Mouse (Mus musculus) testis, adult 2 months (tissue): ENCODE measurements around the gene Btbd9.

Source experiments
- CTCF ChIP-seq: fragments of 200-500 bp; IDR thresholded peaks from 2 replicates; pipeline ENCODE4 v1.5.1; 2012; ENCODE audit warnings: low read depth, mild to moderate bottlenecking, inconsistent platforms, low read length, moderate library complexity; ENCODE audit not compliant: control insufficient read depth, insufficient read depth, insufficient replicate concordance
- POLR2A ChIP-seq: fragments of 200-500 bp; IDR thresholded peaks from 2 replicates; pipeline ENCODE4 v1.6.1; 2012; ENCODE audit warnings: low read depth, mild to moderate bottlenecking, inconsistent platforms, low read length, moderate library complexity; ENCODE audit not compliant: control insufficient read depth

DNA sequence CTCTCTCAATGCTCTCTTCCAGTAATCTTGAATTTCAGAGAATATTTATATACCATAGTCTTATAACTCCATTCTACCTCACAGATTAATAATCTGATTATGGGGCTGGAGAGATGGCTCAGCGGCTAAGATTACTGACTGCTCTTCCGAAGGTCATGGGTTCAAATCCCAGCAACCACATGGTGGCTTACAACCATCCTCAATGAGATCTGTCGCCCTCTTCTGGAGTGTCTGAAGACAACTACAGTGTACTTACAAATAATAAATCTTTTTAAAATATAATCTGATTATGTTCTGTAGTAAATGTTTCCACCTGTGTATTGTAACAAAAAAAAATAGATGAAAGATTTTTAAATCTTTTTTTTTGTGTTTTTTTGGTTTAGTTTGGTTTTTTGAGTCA lies 6.0 kb upstream of the Btbd9 start:
- TF ChIP-seq CTCF: no peak
- no peak for TF ChIP-seq POLR2A
